Mouse (Mus musculus) kidney, embryonic 14.5 days (tissue): Measurements from ENCODE around the gene Smpd4. TPM values are rescaled to one million over a fixed set of nuclear protein-coding genes. Genes with fewer than 3 reads are reported as not detected.
A peak's percentile ranks its signal among the peaks of the same experiment; 100 is the strongest.
"Not testable (repeated sequence)": the region's sequence is repeated elsewhere in the genome, so short reads cannot be mapped to it uniquely, and the experiment has no call there.

ENCODE experiments used
- ATAC-seq: fragments of 200-750 bp; cut with Nextera tagmentation; 2 replicates; pipeline ENCODE4 v1.8.0; 2017; ENCODE audit warnings: moderate number of reproducible peaks, mild to moderate bottlenecking, moderate TSS enrichment, moderate library complexity; ENCODE audit not compliant: low FRiP score, low TSS enrichment
- H3K27ac ChIP-seq: fragments of 300-500 bp; sonication (generic); 2 replicates; pipeline ENCODE4 v1.5.1; 2014; ENCODE audit warnings: low read depth, mild to moderate bottlenecking, low read length, moderate library complexity, mixed read lengths
- H3K27me3 ChIP-seq: fragments of 300-500 bp; sonication (generic); 2 replicates; pipeline ENCODE4 v1.6.1; 2014; ENCODE audit warnings: mild to moderate bottlenecking, low read length; ENCODE audit not compliant: control insufficient read depth, insufficient read depth
- H3K36me3 ChIP-seq: fragments of 300-500 bp; sonication (generic); 2 replicates; pipeline ENCODE4 v1.6.1; 2014; ENCODE audit warnings: low read length, mixed read lengths; ENCODE audit not compliant: control insufficient read depth, insufficient read depth
- H3K4me1 ChIP-seq: fragments of 300-500 bp; sonication (generic); 2 replicates; pipeline ENCODE4 v1.6.1; 2014; ENCODE audit warnings: low read length, mixed read lengths; ENCODE audit not compliant: control insufficient read depth, insufficient read depth
- H3K4me2 ChIP-seq: fragments of 300-500 bp; sonication (generic); replicated peaks from 2 replicates; pipeline ENCODE4 v1.6.1; 2014; ENCODE audit warnings: low read depth, mild to moderate bottlenecking, low read length
- H3K4me3 ChIP-seq: fragments of 300-500 bp; sonication (generic); 2 replicates; pipeline ENCODE4 v1.5.1; 2014; ENCODE audit warnings: mild to moderate bottlenecking, low read length
- H3K9ac ChIP-seq: fragments of 300-500 bp; sonication (generic); 2 replicates; pipeline ENCODE4 v1.6.1; 2014; ENCODE audit warnings: low read depth, mild to moderate bottlenecking, low read length, moderate library complexity
- H3K9me3 ChIP-seq: fragments of 300-500 bp; sonication (generic); 2 replicates; pipeline ENCODE4 v1.6.1; 2016; ENCODE audit warnings: low read length; ENCODE audit not compliant: control insufficient read depth
- WGBS: fragments of 180-500 bp; shearing (Covaris S2); extraction: QIAGEN DNeasy Blood & Tissue Kit; methylation state at CpG from one replicate; pipeline ENCODE4 v1.1.7; 2014; 5-methylcytosine and 5-hydroxymethylcytosine counted together
- polyA plus RNA-seq: library from polyadenylated mRNA; unstranded; fragments of >200 nt; fragmentation: Nextera tagmentation; extraction: Ambion mirVana; gene quantifications from 2 replicates; pipeline ENCODE4 v1.2.1, GENCODE M21; 2014

Gene Smpd4
- polyA plus RNA-seq, 1 experiment from 2014 or later: 54.9 TPM

GRCm38 (mm10) chr16:17605684-17606083 is 13.5 kb upstream of the Smpd4 start:
- Histone ChIP-seq H3K27me3 (no peaks in the 10 kb centered on the region), H3K4me2 (no peak overlapping the region), H3K27ac (no peak overlapping the region), H3K4me1 (no peaks in the 10 kb centered on the region), H3K9ac (no peak overlapping the region), H3K9me3 (no peaks in the 10 kb centered on the region), H3K36me3 (no peaks in the 10 kb centered on the region), H3K4me3 (no peak overlapping the region)
- 74% methylated on average over 5 of the region's 5 CpGs for WGBS
- no peak for ATAC-seq

- Histone ChIP-seq H3K27me3 (no peaks in the 10 kb centered on the region), H3K36me3 (no peaks in the 10 kb centered on the region), H3K9ac (no peak overlapping the region), H3K9me3 (no peaks in the 10 kb centered on the region), H3K4me3 (no peak overlapping the region), H3K4me1 (no peaks in the 10 kb centered on the region), H3K4me2 (no peak overlapping the region), H3K27ac (no peak overlapping the region)
- ATAC-seq: no peak
- 74% methylated on average over 4 of the region's 4 CpGs for WGBS
Measured at GRCm38 (mm10) chr16:17611383-17611782, 7.8 kb upstream of the Smpd4 start.

GRCm38 (mm10) chr16:17614740-17615139 is 4.4 kb upstream of the Smpd4 start:
- not testable (repeated sequence) for H3K4me1 ChIP-seq, H3K4me2 ChIP-seq, H3K27ac ChIP-seq, H3K9ac ChIP-seq, H3K9me3 ChIP-seq, ATAC-seq, H3K27me3 ChIP-seq, H3K4me3 ChIP-seq, H3K36me3 ChIP-seq
- WGBS: 91% methylated on average over 6 of the region's 6 CpGs

GRCm38 (mm10) chr16:17616212-17616611 is 2.9 kb upstream of the Smpd4 start:
- Histone ChIP-seq H3K36me3 (no peaks in the 10 kb centered on the region), H3K4me1 (peaks cover 9% of the 10 kb centered on the region; the same call in 1 of the 2 replicates), H3K9me3 (no peaks in the 10 kb centered on the region), H3K27ac (no peak overlapping the region), H3K4me3 (no peak overlapping the region), H3K9ac (no peak overlapping the region), H3K27me3 (no peaks in the 10 kb centered on the region), H3K4me2 (no peak overlapping the region)
- ATAC-seq: no peak
- WGBS: 87% methylated on average over 5 of the region's 5 CpGs

- WGBS: 11% methylated on average over 13 of the region's 13 CpGs
- H3K4me3 ChIP-seq: no peak overlapping the region
- H3K9ac ChIP-seq: no peak overlapping the region
- peaks cover 9% of the 10 kb centered on the region; the same call in 1 of the 2 replicates for H3K4me1 ChIP-seq
- H3K4me2 ChIP-seq: no peak overlapping the region; the same call in 1 of the 2 replicates
- H3K27me3 ChIP-seq: no peaks in the 10 kb centered on the region
- no peak overlapping the region for H3K27ac ChIP-seq
- no peaks in the 10 kb centered on the region for H3K9me3 ChIP-seq
- ATAC-seq: peak; percentile 73
- H3K36me3 ChIP-seq: peaks cover 12% of the 10 kb centered on the region; the same call in 1 of the 2 replicates
Measured at GRCm38 (mm10) chr16:17617922-17618565, 1.1 kb upstream of the Smpd4 start.

- peaks cover 36% of the 10 kb centered on the region for H3K36me3 ChIP-seq
- no peak overlapping the region for H3K4me3 ChIP-seq
- H3K27me3 ChIP-seq: no peaks in the 10 kb centered on the region
- H3K9ac ChIP-seq: no peak overlapping the region
- H3K27ac ChIP-seq: no peak overlapping the region
- H3K4me2 ChIP-seq: no peak overlapping the region
- WGBS: 94% methylated on average over 1 of the region's 1 CpGs
- no peaks in the 10 kb centered on the region for H3K9me3 ChIP-seq
- ATAC-seq: no peak
- H3K4me1 ChIP-seq: peaks cover 9% of the 10 kb centered on the region; the same call in 1 of the 2 replicates
Measured at GRCm38 (mm10) chr16:17621936-17622335, 2.8 kb downstream of the Smpd4 start.

GRCm38 (mm10) chr16:17625488-17626268 is 6.5 kb downstream of the Smpd4 start:
- H3K4me3 ChIP-seq: no peak overlapping the region
- no peak overlapping the region for H3K27ac ChIP-seq
- peaks cover 73% of the 10 kb centered on the region for H3K36me3 ChIP-seq
- WGBS: 74% methylated on average over 8 of the region's 8 CpGs
- no peak overlapping the region for H3K9ac ChIP-seq
- no peaks in the 10 kb centered on the region; the same call in 1 of the 2 replicates for H3K4me1 ChIP-seq
- H3K4me2 ChIP-seq: no peak overlapping the region
- ATAC-seq: peak; percentile 76; the same call in 1 of the 2 replicates
- H3K27me3 ChIP-seq: no peaks in the 10 kb centered on the region
- no peaks in the 10 kb centered on the region for H3K9me3 ChIP-seq

- no peak for ATAC-seq
- H3K4me1 ChIP-seq: no peaks in the 10 kb centered on the region
- no peak overlapping the region for H3K27ac ChIP-seq
- no peak overlapping the region for H3K4me2 ChIP-seq
- H3K27me3 ChIP-seq: no peaks in the 10 kb centered on the region
- H3K9me3 ChIP-seq: no peaks in the 10 kb centered on the region
- peaks cover 77% of the 10 kb centered on the region for H3K36me3 ChIP-seq
- WGBS: 93% methylated on average over 5 of the region's 5 CpGs
- H3K4me3 ChIP-seq: no peak overlapping the region
- no peak overlapping the region for H3K9ac ChIP-seq
Measured at GRCm38 (mm10) chr16:17626269-17626555, 7.1 kb downstream of the Smpd4 start.

GRCm38 (mm10) chr16:17632580-17632979 is 13.4 kb downstream of the Smpd4 start:
- Histone ChIP-seq H3K9me3 (no peaks in the 10 kb centered on the region), H3K36me3 (peaks cover 77% of the 10 kb centered on the region), H3K27me3 (no peaks in the 10 kb centered on the region), H3K27ac (no peak overlapping the region), H3K4me3 (no peak overlapping the region), H3K4me2 (no peak overlapping the region), H3K9ac (no peak overlapping the region), H3K4me1 (no peaks in the 10 kb centered on the region)
- 97% methylated on average over 2 of the region's 2 CpGs for WGBS
- ATAC-seq: no peak
